Mouse (Mus musculus) left cerebral cortex, postnatal 25 days (tissue): ENCODE measurements around the gene Hist1h2af. TPM values are rescaled to one million over a fixed set of nuclear protein-coding genes. Genes with fewer than 3 reads are reported as not detected.

Experiments used
- DNase-seq, 2 experiments: peaks; one replicate each; pipeline ENCODE4 v3.0.0; 2022; ENCODE audit warnings: low spot score in 2 of 2, mixed read lengths in 1 of 2
- intact Hi-C: fragments of 180-260 bp; cut with DNase I; formaldehyde crosslinking; loops from one replicate; pipeline ENCODE4 v1.15.1; 2025
- total RNA-seq, 2 experiments: library from RNA; stranded (reverse); gene quantifications; 2 replicates each; pipeline ENCODE4 v1.2.3; 2021

Hist1h2af gene
- total RNA-seq, 2 experiments from 2014 or later = 1.6 to 3.9 TPM

DNA sequence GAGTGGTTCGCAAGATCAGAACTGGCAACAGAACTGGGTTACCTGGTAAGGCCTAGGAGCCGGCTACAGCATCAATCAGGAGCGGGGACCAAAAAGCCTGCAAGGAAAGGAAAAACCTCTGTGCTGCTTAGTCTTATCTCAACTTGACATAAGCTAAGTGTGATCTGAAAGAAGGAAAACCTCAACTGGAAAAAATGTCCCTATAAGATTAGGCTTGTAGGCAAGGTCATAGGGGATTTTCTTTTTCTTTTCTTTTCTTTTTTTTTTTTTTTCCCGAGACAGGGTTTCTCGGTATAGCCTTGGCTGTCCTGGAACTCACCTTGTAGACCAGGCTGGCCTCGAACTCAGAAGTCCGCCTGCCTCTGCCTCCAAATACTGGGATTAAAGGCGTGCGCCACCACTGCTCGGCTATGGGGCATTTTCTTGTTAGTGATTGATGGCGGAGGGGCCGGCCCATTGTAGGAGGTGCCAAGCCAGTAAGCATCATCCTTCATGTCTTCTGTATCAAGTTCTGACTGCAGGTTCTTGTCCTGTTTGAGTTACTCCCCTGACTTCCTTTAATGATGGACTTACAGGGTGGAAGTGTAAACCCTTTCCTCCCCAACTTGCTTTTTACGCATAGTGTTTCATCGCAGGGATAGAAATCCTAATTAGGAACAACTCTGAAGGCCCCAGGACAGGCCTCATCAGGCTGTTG is 26.7 kb upstream of the Hist1h2af start:
- DNase-seq = no peak
- intact Hi-C loops = no loop called here

GRCm38 (mm10) chr13:23510127-23510526 is 23.6 kb upstream of the Hist1h2af start:
- intact Hi-C loops = loop anchor here (10.0 kb wide), 1 partner anchor 1565 kb away; the partner anchor contains the start of gene Zfp184
- DNase-seq = no peak

- DNase-seq = no peak
- intact Hi-C loops = loop anchor here (10.0 kb wide), 1 partner anchor 1569 kb away; the partner anchor contains the start of gene Zfp184
These were observed 20.2 kb upstream of the Hist1h2af start for GRCm38 (mm10) chr13:23513517-23513916.

- intact Hi-C loops = loop anchor here (5.0 to 10.0 kb wide), 3 partner anchors 148 to 1570 kb away; partner anchors contain the start of genes Zfp184 and Zfp322a
- no peak for DNase-seq
These were observed 18.4 kb upstream of the Hist1h2af start for GRCm38 (mm10) chr13:23515281-23515680.

DNA sequence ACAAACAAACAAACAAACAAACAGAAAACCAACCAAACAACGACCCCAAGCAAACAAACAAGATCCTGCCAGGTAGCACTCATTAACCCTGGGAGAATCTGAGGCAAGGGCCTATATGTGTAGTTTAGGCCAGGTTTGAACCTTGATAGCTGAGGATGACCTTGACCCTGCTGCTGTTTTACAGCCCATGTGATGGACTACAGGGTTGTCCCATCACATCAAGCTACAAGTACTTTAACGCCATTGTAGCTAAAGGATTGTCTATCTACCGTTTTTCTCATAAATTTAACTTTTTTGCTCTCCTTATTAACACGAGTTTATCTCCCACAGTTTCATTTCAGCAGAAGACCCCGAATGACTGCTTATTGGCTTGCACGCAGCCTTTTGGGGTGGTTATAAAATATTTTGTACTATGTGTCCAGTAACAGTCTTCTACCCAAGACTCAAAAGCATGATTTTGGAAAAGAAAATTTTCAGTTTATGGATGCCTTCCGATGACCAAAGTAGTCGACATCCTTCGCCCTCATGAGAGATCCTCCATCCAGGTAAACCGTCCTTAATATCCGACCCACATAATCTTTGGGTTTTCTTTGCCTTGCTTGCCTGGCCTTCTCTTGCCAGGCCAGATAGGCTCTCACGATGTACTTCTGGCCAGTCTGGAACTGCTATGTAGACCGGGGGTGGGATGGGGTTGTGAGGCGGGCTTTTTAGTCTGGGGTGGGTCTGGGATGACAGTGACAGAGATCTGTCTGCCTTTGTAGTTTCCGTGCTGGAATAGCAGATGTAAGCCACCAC is 17.7 kb upstream of the Hist1h2af start:
- no peak for DNase-seq
- intact Hi-C loops = loop anchor here (5.0 to 10.0 kb wide), 3 partner anchors 149 to 1571 kb away; partner anchors contain the start of genes Zfp184 and Zfp322a

DNA sequence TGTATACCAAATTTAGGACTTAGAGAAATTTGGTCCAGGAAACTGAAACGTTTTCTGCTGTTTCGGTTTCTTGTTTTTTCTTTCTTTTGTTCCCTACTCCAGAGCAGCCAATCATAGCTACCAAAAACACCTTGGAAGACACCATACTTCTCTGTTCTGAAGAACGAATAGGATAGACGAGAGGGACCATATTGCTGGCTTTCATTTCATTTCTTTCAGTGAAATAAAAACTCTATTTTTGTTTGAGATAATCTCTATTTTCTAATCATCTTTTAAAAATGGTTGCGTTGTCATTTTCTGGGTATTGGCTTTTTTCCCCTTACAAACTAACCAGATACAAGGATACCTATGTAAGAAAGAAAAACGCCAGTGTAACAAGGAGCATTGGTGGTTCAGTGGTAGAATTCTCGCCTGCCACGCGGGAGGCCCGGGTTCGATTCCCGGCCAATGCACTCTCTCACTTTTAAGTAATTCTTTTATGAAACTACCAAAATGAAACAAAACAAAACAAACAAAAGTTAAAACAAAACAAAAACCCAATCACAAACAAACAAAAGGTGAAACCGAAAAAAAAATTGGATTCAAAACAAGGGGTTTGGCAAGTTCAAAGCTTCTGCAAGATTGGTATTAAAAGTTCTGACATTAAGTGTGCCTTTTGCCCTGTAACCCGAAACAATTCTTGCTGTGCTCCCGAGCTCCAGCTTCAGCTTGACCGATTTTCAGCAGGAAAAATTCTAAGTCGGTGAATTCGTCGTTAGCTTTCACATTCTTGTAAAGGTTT is 16.7 kb upstream of the Hist1h2af start:
- DNase-seq = peak; percentile 75 to 86

DNA sequence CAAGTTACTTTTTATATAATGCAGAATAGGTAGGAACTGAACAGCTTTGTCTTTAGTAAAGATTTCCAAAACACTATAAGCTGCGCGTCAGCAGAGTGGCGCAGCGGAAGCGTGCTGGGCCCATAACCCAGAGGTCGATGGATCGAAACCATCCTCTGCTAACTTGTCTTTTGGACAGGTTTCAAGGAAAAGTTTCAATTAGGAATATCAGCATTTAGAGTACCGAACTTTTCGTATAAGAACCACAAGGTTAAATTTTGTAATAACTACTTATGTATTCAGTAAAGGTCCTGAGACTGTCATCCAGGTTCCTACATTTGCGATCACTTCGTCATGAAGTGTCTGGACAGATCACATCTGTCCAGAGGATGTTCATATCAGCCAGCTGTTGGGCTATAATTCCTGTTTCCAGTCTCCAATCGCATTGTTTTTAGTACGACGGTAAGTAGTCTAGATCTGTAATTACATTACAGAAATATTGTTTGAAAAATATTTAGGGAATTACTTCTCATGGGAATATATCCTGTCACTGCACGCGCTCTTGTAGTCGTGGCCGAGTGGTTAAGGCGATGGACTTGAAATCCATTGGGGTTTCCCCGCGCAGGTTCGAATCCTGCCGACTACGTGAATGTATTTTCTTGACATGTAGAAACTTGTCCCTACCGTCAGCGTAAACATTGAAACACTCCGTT is 16.0 kb upstream of the Hist1h2af start:
- intact Hi-C loops = loop anchor here (1.0 to 10.0 kb wide), 4 partner anchors 80 to 1573 kb away; partner anchors contain the start of genes Zfp184 and Zfp322a
- DNase-seq = peak; percentile 93 to 97

More for the DNA sequence above, 16.7 kb upstream of the Hist1h2af start:
- intact Hi-C loops = loop anchor here (1.0 to 10.0 kb wide), 4 partner anchors 80 to 1572 kb away; partner anchors contain the start of genes Zfp184 and Zfp322a

- intact Hi-C loops = loop anchor here (5.0 to 10.0 kb wide), 3 partner anchors 151 to 1573 kb away; partner anchors contain the start of genes Zfp184 and Zfp322a
These were observed 15.5 kb upstream of the Hist1h2af start for GRCm38 (mm10) chr13:23518295-23518603.

DNA sequence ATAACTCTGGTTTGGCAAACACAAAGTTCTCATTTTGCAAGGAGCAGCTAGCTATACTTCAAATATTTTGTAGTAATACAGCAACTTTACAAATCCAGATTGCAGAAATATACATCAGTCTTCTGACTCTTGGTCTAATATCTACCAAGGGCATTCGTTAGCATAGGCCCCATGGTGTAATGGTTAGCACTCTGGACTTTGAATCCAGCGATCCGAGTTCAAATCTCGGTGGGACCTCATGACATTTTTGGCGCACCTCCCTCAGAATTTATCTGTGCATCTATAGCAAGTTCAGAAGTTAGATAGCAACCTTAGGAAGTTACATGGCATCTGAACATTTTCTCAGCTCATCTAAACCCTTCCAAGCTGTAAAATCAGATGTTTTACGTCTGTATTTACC is 14.8 kb upstream of the Hist1h2af start:
- intact Hi-C loops = loop anchor here (5.0 to 10.0 kb wide), 3 partner anchors 152 to 1574 kb away; partner anchors contain the start of genes Zfp184 and Zfp322a
- DNase-seq = peak; percentile 86 to 93

More at GRCm38 (mm10) chr13:23518295-23518603, 15.5 kb upstream of the Hist1h2af start:
- no peak for DNase-seq

DNA sequence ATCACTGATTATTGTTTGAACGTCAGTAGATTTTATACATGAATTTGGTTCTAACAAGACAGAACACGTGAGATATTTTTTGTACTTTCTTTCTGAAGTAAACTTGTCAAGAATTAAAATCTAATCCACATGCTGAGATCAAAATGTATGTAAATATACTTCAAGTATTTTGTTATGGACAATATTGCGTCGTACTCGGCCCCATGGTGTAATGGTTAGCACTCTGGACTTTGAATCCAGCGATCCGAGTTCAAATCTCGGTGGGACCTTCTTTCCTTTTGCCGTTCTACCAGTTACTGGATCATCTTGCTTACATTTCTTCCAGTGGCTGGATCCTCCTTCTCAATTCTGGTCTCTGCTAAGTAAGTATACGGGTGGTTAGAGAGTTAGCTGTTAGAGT is 14.3 kb upstream of the Hist1h2af start:
- intact Hi-C loops = loop anchor here (5.0 to 10.0 kb wide), 3 partner anchors 152 to 1575 kb away; partner anchors contain the start of genes Zfp184 and Zfp322a
- peak; percentile 85 to 93 for DNase-seq

DNA sequence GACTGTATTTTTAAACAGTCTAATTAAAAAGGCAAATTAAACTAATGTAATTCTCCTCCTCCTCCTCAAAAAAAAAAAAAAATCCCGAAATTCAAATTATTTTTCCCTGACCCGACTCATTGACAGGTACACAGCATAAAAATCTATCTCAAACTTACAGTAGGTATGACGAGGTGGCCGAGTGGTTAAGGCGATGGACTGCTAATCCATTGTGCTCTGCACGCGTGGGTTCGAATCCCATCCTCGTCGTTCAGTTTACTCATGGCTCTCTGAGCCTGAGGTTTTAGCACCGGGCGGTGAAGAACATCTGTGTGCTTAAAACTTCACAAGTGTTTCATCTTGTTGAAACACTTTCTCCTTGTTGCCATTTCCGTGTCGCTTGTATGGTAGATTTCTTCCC is 12.0 kb upstream of the Hist1h2af start:
- peak; percentile 79 to 87 for DNase-seq

DNA sequence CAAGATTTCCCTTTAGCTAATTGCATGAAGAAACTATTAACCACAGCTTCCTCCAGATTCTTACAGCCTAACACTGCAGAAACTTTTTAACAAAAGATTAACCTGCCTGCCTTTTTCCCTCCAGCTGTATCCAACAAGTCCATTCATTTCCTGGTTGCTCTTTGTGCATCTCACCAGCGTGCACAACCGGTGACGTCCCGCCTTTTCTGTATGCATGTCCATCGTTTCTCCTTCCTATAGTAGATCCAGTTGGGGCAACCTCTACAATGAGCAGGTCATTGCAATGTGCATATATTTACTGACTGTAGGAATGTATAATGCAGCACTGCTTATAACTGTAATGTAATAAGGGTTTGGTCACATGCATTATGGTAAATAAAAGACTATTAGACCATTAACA is 9.7 kb upstream of the Hist1h2af start:
- intact Hi-C loops = loop anchor here (1.0 kb wide), 1 partner anchor 100 kb away; no protein-coding TSS in a partner anchor

More for the DNA sequence above, 12.0 kb upstream of the Hist1h2af start:
- intact Hi-C loops = no loop called here

DNA sequence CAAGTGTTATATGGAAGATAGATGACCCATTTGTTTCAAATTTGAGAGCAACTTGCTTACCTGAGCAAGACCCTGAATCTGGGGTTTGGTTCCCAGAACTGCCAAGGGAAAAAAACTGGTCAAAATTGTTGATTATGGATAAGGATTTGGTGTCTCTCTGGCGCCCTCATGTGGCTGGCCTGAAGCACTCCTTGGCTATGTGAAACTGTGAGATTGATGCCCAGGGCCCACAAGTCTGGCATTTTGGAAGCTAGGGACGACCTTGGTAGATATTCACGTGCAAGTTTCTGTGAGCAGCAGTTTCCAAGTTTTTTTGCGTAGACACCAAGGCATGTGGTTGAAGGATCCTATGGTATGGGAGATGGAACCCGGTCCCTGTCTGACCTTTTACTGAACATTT is 9.1 kb upstream of the Hist1h2af start:
- intact Hi-C loops = loop anchor here (1.0 to 5.0 kb wide), 2 partner anchors 100 to 1497 kb away; no protein-coding TSS in a partner anchor
- peak; percentile 61 to 79 for DNase-seq

More for the DNA sequence above, 9.7 kb upstream of the Hist1h2af start:
- DNase-seq = no peak

DNA sequence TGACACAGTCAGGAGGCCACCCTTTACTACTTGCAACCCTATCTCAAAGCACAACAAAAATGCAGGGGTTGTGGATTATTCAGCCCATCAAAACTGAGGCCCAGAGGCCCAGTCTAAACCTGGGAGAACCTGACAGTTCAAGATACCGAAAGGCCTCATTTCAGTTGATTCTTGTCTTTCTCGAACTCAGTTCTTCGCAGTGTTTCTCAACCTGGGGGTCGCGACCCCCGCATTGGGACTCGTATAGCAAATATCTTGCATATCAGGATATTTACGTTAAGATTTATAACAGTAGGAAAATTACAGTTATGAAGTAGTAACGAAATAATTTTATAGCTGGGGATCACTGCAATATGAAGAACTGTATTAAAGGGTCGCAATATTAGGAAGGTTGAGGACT is 7.8 kb upstream of the Hist1h2af start:
- intact Hi-C loops = loop anchor here (5.0 kb wide), 1 partner anchor 1499 kb away; no protein-coding TSS in a partner anchor
- no peak for DNase-seq

DNA sequence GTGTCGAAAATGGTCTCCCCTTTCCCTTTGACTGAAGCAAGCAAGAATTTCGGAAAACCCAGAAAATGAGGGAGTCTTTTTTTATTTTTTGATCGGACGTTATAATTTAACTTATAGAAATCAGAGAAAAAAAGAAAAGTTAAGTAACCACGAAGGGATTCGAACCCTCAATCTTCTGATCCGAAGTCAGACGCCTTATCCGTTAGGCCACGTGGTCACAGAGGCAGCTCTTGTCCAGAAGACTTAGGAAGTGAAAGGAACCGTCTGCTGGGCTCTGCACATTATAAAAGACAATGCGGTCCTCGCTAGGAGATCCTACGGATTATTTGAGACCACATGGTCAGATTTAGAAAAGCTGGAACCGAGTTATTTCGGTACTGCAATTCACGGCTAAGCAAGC is 7.4 kb upstream of the Hist1h2af start:
- intact Hi-C loops = loop anchor here (5.0 kb wide), 1 partner anchor 1499 kb away; no protein-coding TSS in a partner anchor
- peak; percentile 93 to 96 for DNase-seq

DNA sequence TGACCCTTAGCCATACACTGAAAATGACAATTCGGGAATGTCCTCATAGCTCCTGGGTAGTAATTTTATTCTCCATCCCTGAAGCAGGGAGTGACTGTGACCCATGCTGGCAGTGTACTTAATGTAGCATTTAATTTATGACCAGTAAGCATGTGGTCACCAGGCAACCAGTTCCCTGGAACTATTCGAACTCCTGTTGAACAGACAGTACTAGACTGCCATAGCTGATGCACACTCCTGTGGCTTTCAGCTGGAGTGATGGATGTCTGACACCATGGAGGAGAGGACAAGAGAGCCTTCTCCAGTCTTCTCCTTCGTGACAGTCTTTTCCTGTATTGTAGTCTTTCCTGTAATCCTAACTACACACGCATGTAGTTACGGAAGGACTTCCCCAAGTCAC is 4.7 kb upstream of the Hist1h2af start:
- no peak for DNase-seq
- intact Hi-C loops = loop anchor here (5.0 kb wide), 1 partner anchor 1502 kb away; no protein-coding TSS in a partner anchor

DNA sequence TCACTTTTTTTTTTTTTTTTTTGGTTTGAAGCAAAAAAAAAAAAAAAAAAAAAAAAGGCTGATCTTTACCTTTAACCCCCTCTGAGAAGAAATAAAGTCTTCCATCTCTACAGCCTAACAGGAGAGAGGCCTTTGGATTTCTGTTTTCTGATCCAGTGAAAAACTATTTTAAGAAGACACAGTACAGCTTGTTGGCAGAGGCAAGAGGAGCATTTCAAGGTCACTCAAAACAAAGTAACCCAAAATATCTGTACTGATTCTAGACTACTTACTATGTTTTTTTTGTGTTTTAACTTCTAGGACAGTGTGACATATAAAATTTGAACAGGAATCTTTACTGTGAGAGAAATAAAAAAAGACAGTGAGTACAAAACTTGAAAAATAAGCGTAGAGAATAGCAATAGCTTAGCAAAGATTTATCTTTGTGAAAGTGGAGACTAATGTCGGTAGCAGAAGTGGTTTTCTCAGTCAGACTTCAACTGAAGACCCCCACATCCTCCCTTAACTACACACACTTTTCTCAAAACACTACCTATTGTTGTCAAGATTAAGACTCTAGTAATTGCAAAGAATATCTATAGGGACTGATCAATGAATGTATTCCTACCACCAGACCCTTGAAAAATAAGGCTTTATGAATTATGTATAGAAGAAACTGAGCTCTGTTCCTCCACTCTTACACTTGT is 4.1 kb upstream of the Hist1h2af start:
- no peak for DNase-seq
- intact Hi-C loops = loop anchor here (5.0 kb wide), 4 partner anchors 93 to 1812 kb away; partner anchors contain the start of genes Hist1h1c, Hist1h1e, Hist1h2ai and Hist1h2be
